Mouse (Mus musculus): ENCODE data around the gene Fyn. TPM values are rescaled to one million over a fixed set of nuclear protein-coding genes. Genes with fewer than 3 reads are reported as not detected.

The Fyn gene
- polyA plus RNA-seq (2017; shearing (Covaris generic)) = 383 TPM

DNA sequence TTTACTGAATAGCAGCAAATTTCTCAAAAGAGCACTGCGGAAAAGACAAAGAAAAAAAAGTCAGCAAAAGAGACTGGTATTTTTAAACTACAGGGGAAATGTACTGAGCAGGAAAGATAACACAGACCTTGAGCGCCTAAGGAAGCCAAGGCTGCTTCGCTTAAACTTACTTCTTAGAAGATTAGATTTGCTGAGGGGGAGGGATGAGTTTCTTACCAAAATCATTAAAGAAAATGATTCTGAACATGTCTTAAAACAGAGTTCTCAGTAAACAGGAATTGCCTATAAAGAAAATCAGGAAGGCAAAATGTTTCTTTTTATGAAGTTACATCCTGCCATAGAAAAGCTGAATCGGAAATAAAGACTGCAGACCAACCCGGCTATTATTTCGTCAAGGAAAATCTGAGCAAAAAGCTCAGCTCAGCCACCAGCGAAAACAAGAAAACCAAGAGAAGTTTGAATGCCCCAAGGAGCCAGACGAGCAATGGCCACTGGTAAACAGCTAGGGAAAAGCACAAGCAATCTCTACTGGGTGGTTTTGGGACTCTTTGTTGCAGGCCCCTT lies at the start of gene Fyn:
Gene Fyn (plus strand): TSS at position 284 of the 564 bp plus-strand sequence.

DNA sequence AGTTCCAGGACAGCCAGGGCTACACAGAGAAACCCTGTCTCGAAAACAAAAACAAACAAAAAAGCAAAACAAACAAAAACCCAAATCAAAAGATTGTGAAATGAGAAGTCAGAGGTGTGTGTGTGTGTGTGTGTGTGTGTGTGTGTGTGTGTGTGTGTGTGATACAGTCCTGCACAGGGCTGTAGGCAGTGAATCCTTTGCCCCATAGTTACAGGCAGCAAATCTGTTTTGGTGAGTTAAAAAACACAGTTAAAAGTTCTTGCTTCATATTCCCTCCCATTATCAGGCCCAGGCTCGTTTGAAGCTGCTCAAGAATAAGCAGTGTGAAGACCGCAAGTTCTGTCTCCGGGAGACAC lies 244.0 kb downstream of the Fyn start, which contains the start of gene Traf3ip2:
Gene Traf3ip2 (plus strand): TSS at position 302 of the 356 bp plus-strand sequence.

Other genes with a start within 250 kb of the Fyn start
- 0.16 TPM for gene Fam229b, start 234.9 kb upstream of the Fyn start, polyA plus RNA-seq (2017; shearing (Covaris generic))
- 4.0 TPM for gene Tube1, start 234.9 kb upstream of the Fyn start, polyA plus RNA-seq (2017; shearing (Covaris generic))
- not detected for gene Ccn6, start 205.1 kb upstream of the Fyn start, polyA plus RNA-seq (2017; shearing (Covaris generic))
- gene Traf3ip2, start 244.1 kb downstream of the Fyn start, polyA plus RNA-seq (2017; shearing (Covaris generic)) = 76.1 TPM

All from naive thymus-derived CD4-positive, alpha-beta T cell, adult 5 months (primary cell).